Mouse (Mus musculus): ENCODE measurements at regions not wholly inside any gene's neighbourhood (a gene's known extent, or its start where the extent isn't known, plus 50 kb on each side); places are given as distances from the start of the nearest gene placed in this dataset.

DNA sequence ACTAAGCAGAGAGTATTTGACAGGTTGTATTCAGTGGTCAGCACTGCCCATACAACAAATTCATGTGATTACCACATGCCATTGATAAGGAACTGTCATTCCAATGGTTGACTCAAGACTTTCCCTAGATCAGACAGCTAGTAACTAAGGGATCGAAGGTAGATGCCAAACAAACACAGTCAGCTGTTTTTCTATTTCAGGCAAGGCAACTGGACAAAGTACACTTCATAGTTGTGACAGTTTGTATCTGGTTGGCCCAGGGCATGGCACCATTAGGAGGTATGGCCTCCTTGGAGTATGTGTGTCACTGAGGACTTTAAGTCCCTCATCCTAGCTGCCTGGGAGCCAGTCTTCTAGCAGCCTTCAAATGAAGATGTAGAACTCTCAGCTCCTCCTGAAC, 62.8 kb upstream of the Aldh1a3 start:
- DNase-seq: no peak

- no peak for DNase-seq
Measured at GRCm38 (mm10) chr7:66487751-66488150, 60.4 kb upstream of the Aldh1a3 start.

DNA sequence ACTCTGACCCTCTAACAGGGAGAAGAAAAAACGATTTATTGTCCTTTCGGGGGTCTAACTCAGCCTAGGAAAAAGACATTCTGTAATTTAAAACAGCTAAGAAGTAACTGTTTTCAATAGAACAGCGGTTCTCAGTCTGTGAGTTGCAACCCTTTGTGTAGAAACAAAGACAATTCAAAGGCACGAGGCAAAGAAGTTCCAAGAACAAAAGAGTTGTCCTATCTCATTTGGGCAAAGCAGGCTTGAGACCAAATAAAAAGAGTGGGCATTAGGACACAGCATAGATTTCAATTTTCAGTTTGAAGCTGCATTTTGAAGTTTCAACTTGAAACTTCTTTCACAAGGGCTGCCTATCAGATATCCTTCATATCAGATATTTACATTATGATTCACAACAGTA, 53.1 kb upstream of the Aldh1a3 start:
- DNase-seq: no peak

DNA sequence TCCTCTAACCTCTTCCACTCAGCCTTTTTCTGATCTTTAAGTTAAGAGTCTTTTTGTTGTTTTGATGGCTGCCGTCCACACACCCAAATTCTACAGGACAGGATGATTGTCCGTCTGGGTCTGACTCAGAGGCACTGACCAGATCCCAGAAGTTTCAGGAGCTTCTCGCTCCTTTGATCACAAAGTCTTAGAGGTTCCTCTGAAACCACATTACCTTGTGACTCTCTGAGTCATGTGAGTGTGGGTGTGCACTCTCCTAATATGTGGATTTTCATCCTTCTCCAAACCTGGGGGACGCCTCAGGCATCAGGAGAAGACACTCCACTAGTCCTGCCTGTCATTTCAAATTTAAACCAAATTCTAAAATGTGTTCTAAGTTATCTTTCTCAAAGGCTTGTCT, 52.0 kb upstream of the Aldh1a3 start:
- no peak for DNase-seq

- no peak for DNase-seq
Measured at GRCm38 (mm10) chr7:66478106-66478505, 50.8 kb upstream of the Aldh1a3 start.

DNA sequence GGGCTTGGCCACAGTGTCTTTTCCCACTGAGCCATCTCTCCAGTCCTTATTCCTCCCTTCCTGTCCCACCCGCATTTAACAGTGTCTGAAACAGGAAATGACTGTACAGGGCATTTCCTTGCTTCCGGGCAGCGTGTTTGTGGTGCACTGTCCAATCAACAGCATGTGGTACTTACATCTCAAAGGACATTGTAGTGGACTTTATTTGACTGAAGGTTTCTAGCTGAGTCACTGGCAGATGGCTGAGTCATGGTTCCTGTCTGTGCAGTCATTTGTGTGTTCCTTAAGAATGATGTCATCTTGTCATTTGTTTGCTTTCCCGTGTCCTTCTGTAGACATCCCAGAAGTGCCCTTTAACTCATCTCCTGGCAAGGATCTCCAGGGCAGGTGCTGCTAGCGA, 50.2 kb upstream of the Aldh1a3 start:
- peak; percentile 10 for DNase-seq

All from liver (tissue).